In the genomic region with DNA sequence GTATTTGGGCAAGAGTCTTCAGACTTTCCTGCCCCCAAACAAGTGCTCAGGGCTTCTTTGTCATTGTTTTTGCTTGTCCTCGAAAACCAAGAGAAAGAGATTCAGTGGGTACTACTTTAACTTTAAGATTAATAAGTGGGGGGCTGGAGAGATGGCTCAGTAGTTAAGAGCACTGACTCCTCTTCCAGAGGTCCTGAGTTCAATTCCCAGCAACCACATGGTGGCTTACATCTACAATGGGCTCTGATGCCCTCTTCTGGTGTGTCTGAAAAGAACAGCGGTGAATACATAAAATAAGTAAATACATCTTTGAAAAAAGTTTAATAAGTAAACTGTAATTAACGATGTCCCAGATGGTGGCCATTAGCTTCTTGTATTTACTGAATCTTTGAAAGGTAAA, we compare ENCODE assay signal across 8 mouse cellular contexts. TPM values are rescaled to one million over a fixed set of nuclear protein-coding genes. Genes with fewer than 3 reads are reported as not detected.
DNase-seq lines count a peak whose midpoint lies in the region; ATAC-seq lines count a peak whose summit lies in the region.

No protein-coding gene starts in this region.

- DNase-seq in kidney, adult 8-10 months, result no peak
- peak; percentile 24 for DNase-seq in MN1 (ENCODE audit: low spot score)
- DNase-seq in midbrain, embryonic 11.5 days (ENCODE audit: low spot score, missing footprints), result peak; percentile 82
- DNase-seq in T-cell, adult 2 months (ENCODE audit: low spot score), result no peak
- DNase-seq in gastrocnemius, adult 18-20 months (ENCODE audit: low spot score), result no peak
- no peak for DNase-seq in frontal cortex, adult 2 months (ENCODE audit: extremely low spot score in 1 of 2, low spot score in 1 of 2)

- H3K4me3 ChIP-seq in kidney, embryonic 14.5 days (ENCODE audit: low read length), result peak overlapping the region; percentile 64
- H3K4me3 ChIP-seq in heart, embryonic 16.5 days (ENCODE audit: low read length), result peak overlapping the region; percentile 91
- peak overlapping the region; percentile 75 for H3K4me3 ChIP-seq in midbrain, embryonic 11.5 days (ENCODE audit: low read depth, low read length)

- no peaks in the 10 kb centered on the region for H3K36me3 ChIP-seq in kidney, embryonic 14.5 days (ENCODE audit: control insufficient read depth, insufficient read depth, low read length)
- H3K36me3 ChIP-seq in heart, embryonic 16.5 days (ENCODE audit: control insufficient read depth, insufficient read depth), result 0 out of 2 replicates have a peak, but pooled peaks cover 5% of the 10 kb centered on the region
- peaks cover 4% of the 10 kb centered on the region; the same call in 1 of the 2 replicates for H3K36me3 ChIP-seq in midbrain, embryonic 11.5 days (ENCODE audit: control insufficient read depth, insufficient read depth, low read length)

- 56% methylated on average over 3 of the region's 3 CpGs for WGBS in kidney, embryonic 14.5 days
- 55% methylated on average over 3 of the region's 3 CpGs for WGBS in heart, embryonic 16.5 days
- WGBS in midbrain, embryonic 11.5 days, result 55% methylated on average over 3 of the region's 3 CpGs

- no peaks in the 10 kb centered on the region; the same call in 1 of the 2 replicates for H3K4me1 ChIP-seq in kidney, embryonic 14.5 days (ENCODE audit: control insufficient read depth, insufficient read depth, low read length)
- peaks cover 9% of the 10 kb centered on the region for H3K4me1 ChIP-seq in heart, embryonic 16.5 days (ENCODE audit: control insufficient read depth, insufficient read depth, low read length)
- H3K4me1 ChIP-seq in midbrain, embryonic 11.5 days (ENCODE audit: control insufficient read depth, insufficient read depth, low read length), result peaks cover 4% of the 10 kb centered on the region; the same call in 1 of the 2 replicates

- peak overlapping the region; percentile 77 for H3K4me2 ChIP-seq in kidney, embryonic 14.5 days (replicated peaks; ENCODE audit: low read depth, low read length)
- peak overlapping the region; percentile 93 for H3K4me2 ChIP-seq in heart, embryonic 16.5 days (ENCODE audit: low read depth, low read length)
- H3K4me2 ChIP-seq in midbrain, embryonic 11.5 days, result peak overlapping the region; percentile 85

- peak overlapping the region; percentile 88; the same call in 1 of the 2 replicates for H3K9ac ChIP-seq in kidney, embryonic 14.5 days (ENCODE audit: low read depth, low read length)
- peak overlapping the region; percentile 95 for H3K9ac ChIP-seq in heart, embryonic 16.5 days (ENCODE audit: low read length)
- H3K9ac ChIP-seq in midbrain, embryonic 11.5 days (ENCODE audit: low read length), result peak overlapping the region; percentile 93; the same call in 1 of the 2 replicates

- no peaks in the 10 kb centered on the region for H3K9me3 ChIP-seq in kidney, embryonic 14.5 days (ENCODE audit: control insufficient read depth, low read length)
- H3K9me3 ChIP-seq in heart, embryonic 16.5 days (replicated peaks; ENCODE audit: control insufficient read depth, low read length), result 0 out of 2 replicates have a peak, but pooled peaks cover 3% of the 10 kb centered on the region
- no peaks in the 10 kb centered on the region for H3K9me3 ChIP-seq in midbrain, embryonic 11.5 days (ENCODE audit: control insufficient read depth, low read length)

- H3K27me3 ChIP-seq in kidney, embryonic 14.5 days (ENCODE audit: control insufficient read depth, insufficient read depth, low read length), result no peaks in the 10 kb centered on the region
- H3K27me3 ChIP-seq in heart, embryonic 16.5 days (ENCODE audit: control insufficient read depth, insufficient read depth, low read length), result no peaks in the 10 kb centered on the region
- H3K27me3 ChIP-seq in midbrain, embryonic 11.5 days (ENCODE audit: control insufficient read depth, insufficient read depth, low read length), result no peaks in the 10 kb centered on the region

- no peak overlapping the region for H3K27ac ChIP-seq in kidney, embryonic 14.5 days (ENCODE audit: low read depth, low read length)
- peak overlapping the region; percentile 97 for H3K27ac ChIP-seq in heart, embryonic 16.5 days (ENCODE audit: low read length)
- H3K27ac ChIP-seq in midbrain, embryonic 11.5 days (ENCODE audit: low read depth, low read length), result no peak overlapping the region

- ATAC-seq in kidney, embryonic 14.5 days (ENCODE audit: low FRiP score, low TSS enrichment), result no peak
- ATAC-seq in heart, embryonic 16.5 days (replicated peaks; ENCODE audit: extremely low read depth, insufficient read depth, low FRiP score), result no peak
- ATAC-seq in midbrain, embryonic 11.5 days (ENCODE audit: low FRiP score), result no peak

RNA-seq across cellular contexts. Expression of gene Scand1, which starts 0.6 kb away (rescaled TPM):
- 74.2 TPM in 2 replicates for polyA plus RNA-seq in kidney, embryonic 14.5 days (2014; fragmentation: Nextera tagmentation; extraction: Ambion mirVana)
- polyA plus RNA-seq in heart, embryonic 16.5 days (2015; fragmentation: Nextera tagmentation; extraction: Ambion mirVana), result 45.3 and 48.2 TPM in 2 replicates
- polyA plus RNA-seq in midbrain, embryonic 11.5 days (2014; fragmentation: Nextera tagmentation; extraction: Ambion mirVana), result 85.3 and 93.4 TPM in 2 replicates
- 10 to 100 TPM; 64.7 to 64.8 TPM for total RNA-seq in gastrocnemius, adult 18-20 months (2021)
- 78.0 and 85.3 TPM in 2 replicates for polyA plus RNA-seq in frontal cortex, adult 2 months (2012; rRNA removed)

RNA-seq across cellular contexts. Expression of gene Cnbd2, which starts 1.1 kb away (rescaled TPM):
- polyA plus RNA-seq in kidney, embryonic 14.5 days (2014; fragmentation: Nextera tagmentation; extraction: Ambion mirVana), result 4.5 and 6.4 TPM in 2 replicates
- polyA plus RNA-seq in heart, embryonic 16.5 days (2015; fragmentation: Nextera tagmentation; extraction: Ambion mirVana), result 2.2 and 2.7 TPM in 2 replicates
- polyA plus RNA-seq in midbrain, embryonic 11.5 days (2014; fragmentation: Nextera tagmentation; extraction: Ambion mirVana), result 3.3 and 4.2 TPM in 2 replicates
- 1 to 10 TPM in 1 of 2 experiments, under 1 TPM in 1; 0.89 to 1.0 TPM for total RNA-seq in gastrocnemius, adult 18-20 months (2021)
- polyA plus RNA-seq in frontal cortex, adult 2 months (2012; rRNA removed), result 7.8 and 8.9 TPM in 2 replicates

Comparison
In these comparisons a context has a peak if more than half of its experiments do, and no peak if none do; other contexts are left out.
1. DNase-seq: peak in MN1 (single experiment) and midbrain, embryonic 11.5 days (single experiment); none in kidney, adult 8-10 months (0 of 2), T-cell, adult 2 months (single experiment), gastrocnemius, adult 18-20 months (single experiment) and frontal cortex, adult 2 months (0 of 2).
2. Peak in every context shown above with its lines, with median percentiles within 50 percentile points of each other: H3K4me2 ChIP-seq, H3K4me3 ChIP-seq and H3K9ac ChIP-seq.